Mouse (Mus musculus): Measurements from ENCODE around the gene Wwox. TPM values are rescaled to one million over a fixed set of nuclear protein-coding genes. Genes with fewer than 3 reads are reported as not detected.

Wwox gene
- polyA plus RNA-seq (2015; fragmentation: Nextera tagmentation; extraction: Ambion mirVana), result 12.9 and 15.2 TPM in 2 replicates

- no peaks in the 10 kb centered on the region for H3K9me3 ChIP-seq (replicated peaks; ENCODE audit: control insufficient read depth, low read length)
- peak within 1 kb of the TSS; percentile 77 for H3K4me2 ChIP-seq (ENCODE audit: low read depth, low read length)
- H3K9ac ChIP-seq (ENCODE audit: low read length), result peak within 1 kb of the TSS; percentile 80
- no peaks in the 10 kb centered on the region for H3K27me3 ChIP-seq (ENCODE audit: control insufficient read depth, insufficient read depth, low read length)
- H3K4me1 ChIP-seq (ENCODE audit: control insufficient read depth, insufficient read depth, low read length), result peaks cover 12% of the 10 kb centered on the region
- H3K4me3 ChIP-seq (replicated peaks; ENCODE audit: low read length), result peak within 1 kb of the TSS; percentile 78
- ATAC-seq (ENCODE audit: insufficient read depth, low FRiP score), result peak; percentile 98
- H3K36me3 ChIP-seq (ENCODE audit: control insufficient read depth, insufficient read depth, low read length), result no peaks in the 10 kb centered on the region
- H3K27ac ChIP-seq (ENCODE audit: low read length), result peak within 1 kb of the TSS; percentile 82
- under 1% methylated on average over 54 of the region's 54 CpGs for WGBS
These were observed at the start of gene Wwox for GRCm38 (mm10) chr8:114439334-114440204. Wwox (plus strand) TSS chr8:114439655.

- Histone ChIP-seq H3K27ac (ENCODE audit: low read length) (no peak overlapping the region), H3K36me3 (ENCODE audit: control insufficient read depth, insufficient read depth, low read length) (no peaks in the 10 kb centered on the region), H3K4me3 (replicated peaks; ENCODE audit: low read length) (no peak overlapping the region), H3K9me3 (replicated peaks; ENCODE audit: control insufficient read depth, low read length) (no peaks in the 10 kb centered on the region), H3K4me2 (ENCODE audit: low read depth, low read length) (no peak overlapping the region), H3K9ac (ENCODE audit: low read length) (no peak overlapping the region), H3K27me3 (ENCODE audit: control insufficient read depth, insufficient read depth, low read length) (no peaks in the 10 kb centered on the region), H3K4me1 (ENCODE audit: control insufficient read depth, insufficient read depth, low read length) (no peaks in the 10 kb centered on the region)
- 89% methylated on average over 11 of the region's 13 CpGs for WGBS
- no peak for ATAC-seq (ENCODE audit: insufficient read depth, low FRiP score)
These were observed 48.8 kb upstream of the Wwox start for GRCm38 (mm10) chr8:114390465-114391254.

GRCm38 (mm10) chr8:114398326-114398725 is 41.1 kb upstream of the Wwox start:
- Histone ChIP-seq H3K4me3 (replicated peaks; ENCODE audit: low read length) (no peak overlapping the region), H3K27me3 (ENCODE audit: control insufficient read depth, insufficient read depth, low read length) (no peaks in the 10 kb centered on the region), H3K9me3 (replicated peaks; ENCODE audit: control insufficient read depth, low read length) (no peaks in the 10 kb centered on the region), H3K9ac (ENCODE audit: low read length) (no peak overlapping the region), H3K4me1 (ENCODE audit: control insufficient read depth, insufficient read depth, low read length) (no peaks in the 10 kb centered on the region), H3K4me2 (ENCODE audit: low read depth, low read length) (no peak overlapping the region), H3K27ac (ENCODE audit: low read length) (no peak overlapping the region), H3K36me3 (ENCODE audit: control insufficient read depth, insufficient read depth, low read length) (no peaks in the 10 kb centered on the region)
- ATAC-seq (ENCODE audit: insufficient read depth, low FRiP score), result no peak
- WGBS, result 85% methylated on average over 5 of the region's 5 CpGs

GRCm38 (mm10) chr8:114399273-114399672 is 40.2 kb upstream of the Wwox start:
- Histone ChIP-seq H3K4me2 (ENCODE audit: low read depth, low read length) (no peak overlapping the region), H3K27me3 (ENCODE audit: control insufficient read depth, insufficient read depth, low read length) (no peaks in the 10 kb centered on the region), H3K4me1 (ENCODE audit: control insufficient read depth, insufficient read depth, low read length) (no peaks in the 10 kb centered on the region), H3K36me3 (ENCODE audit: control insufficient read depth, insufficient read depth, low read length) (no peaks in the 10 kb centered on the region), H3K4me3 (replicated peaks; ENCODE audit: low read length) (no peak overlapping the region), H3K9me3 (replicated peaks; ENCODE audit: control insufficient read depth, low read length) (no peaks in the 10 kb centered on the region), H3K27ac (ENCODE audit: low read length) (no peak overlapping the region), H3K9ac (ENCODE audit: low read length) (no peak overlapping the region)
- no peak for ATAC-seq (ENCODE audit: insufficient read depth, low FRiP score)
- 93% methylated on average over 5 of the region's 5 CpGs for WGBS

GRCm38 (mm10) chr8:114401679-114402078 is 37.8 kb upstream of the Wwox start:
- Histone ChIP-seq H3K27me3 (ENCODE audit: control insufficient read depth, insufficient read depth, low read length) (no peaks in the 10 kb centered on the region), H3K4me2 (ENCODE audit: low read depth, low read length) (no peak overlapping the region), H3K4me1 (ENCODE audit: control insufficient read depth, insufficient read depth, low read length) (no peaks in the 10 kb centered on the region), H3K9me3 (replicated peaks; ENCODE audit: control insufficient read depth, low read length) (no peaks in the 10 kb centered on the region), H3K4me3 (replicated peaks; ENCODE audit: low read length) (no peak overlapping the region), H3K36me3 (ENCODE audit: control insufficient read depth, insufficient read depth, low read length) (no peaks in the 10 kb centered on the region), H3K9ac (ENCODE audit: low read length) (no peak overlapping the region), H3K27ac (ENCODE audit: low read length) (no peak overlapping the region)
- 63% methylated on average over 7 of the region's 7 CpGs for WGBS
- ATAC-seq (ENCODE audit: insufficient read depth, low FRiP score), result no peak

- no peak for ATAC-seq (ENCODE audit: insufficient read depth, low FRiP score)
- H3K27ac ChIP-seq (ENCODE audit: low read length), result no peak overlapping the region
- WGBS, result 71% methylated on average over 3 of the region's 3 CpGs
- H3K9ac ChIP-seq (ENCODE audit: low read length), result no peak overlapping the region
- H3K4me3 ChIP-seq (replicated peaks; ENCODE audit: low read length), result no peak overlapping the region
- no peaks in the 10 kb centered on the region for H3K27me3 ChIP-seq (ENCODE audit: control insufficient read depth, insufficient read depth, low read length)
- H3K4me2 ChIP-seq (ENCODE audit: low read depth, low read length), result no peak overlapping the region
- no peaks in the 10 kb centered on the region for H3K36me3 ChIP-seq (ENCODE audit: control insufficient read depth, insufficient read depth, low read length)
- H3K4me1 ChIP-seq (ENCODE audit: control insufficient read depth, insufficient read depth, low read length), result no peaks in the 10 kb centered on the region
- H3K9me3 ChIP-seq (replicated peaks; ENCODE audit: control insufficient read depth, low read length), result no peaks in the 10 kb centered on the region
These were observed 28.0 kb upstream of the Wwox start for GRCm38 (mm10) chr8:114411421-114411820.

GRCm38 (mm10) chr8:114417786-114418185 is 21.7 kb upstream of the Wwox start, which contains the start of gene Clec3a:
Clec3a (plus strand) TSS chr8:114418086.
- ATAC-seq (ENCODE audit: insufficient read depth, low FRiP score), result no peak
- Histone ChIP-seq H3K27me3 (ENCODE audit: control insufficient read depth, insufficient read depth, low read length) (no peaks in the 10 kb centered on the region), H3K9ac (ENCODE audit: low read length) (no peak within 1 kb of the TSS), H3K4me2 (ENCODE audit: low read depth, low read length) (no peak within 1 kb of the TSS), H3K36me3 (ENCODE audit: control insufficient read depth, insufficient read depth, low read length) (no peaks in the 10 kb centered on the region), H3K4me3 (replicated peaks; ENCODE audit: low read length) (no peak within 1 kb of the TSS), H3K27ac (ENCODE audit: low read length) (no peak within 1 kb of the TSS), H3K4me1 (ENCODE audit: control insufficient read depth, insufficient read depth, low read length) (no peaks in the 10 kb centered on the region), H3K9me3 (replicated peaks; ENCODE audit: control insufficient read depth, low read length) (no peaks in the 10 kb centered on the region)
- 64% methylated on average over 8 of the region's 8 CpGs for WGBS

- 77% methylated on average over 5 of the region's 5 CpGs for WGBS
These were observed 21.0 kb upstream of the Wwox start for GRCm38 (mm10) chr8:114418486-114418885.

GRCm38 (mm10) chr8:114418904-114419303 is 20.6 kb upstream of the Wwox start:
- no peaks in the 10 kb centered on the region for H3K4me1 ChIP-seq (ENCODE audit: control insufficient read depth, insufficient read depth, low read length)

More at GRCm38 (mm10) chr8:114418486-114418885, 21.0 kb upstream of the Wwox start:
- Histone ChIP-seq H3K27me3 (ENCODE audit: control insufficient read depth, insufficient read depth, low read length) (no peaks in the 10 kb centered on the region), H3K27ac (ENCODE audit: low read length) (no peak overlapping the region), H3K9ac (ENCODE audit: low read length) (no peak overlapping the region), H3K9me3 (replicated peaks; ENCODE audit: control insufficient read depth, low read length) (no peaks in the 10 kb centered on the region), H3K4me1 (ENCODE audit: control insufficient read depth, insufficient read depth, low read length) (no peaks in the 10 kb centered on the region), H3K4me3 (replicated peaks; ENCODE audit: low read length) (no peak overlapping the region), H3K4me2 (ENCODE audit: low read depth, low read length) (no peak overlapping the region), H3K36me3 (ENCODE audit: control insufficient read depth, insufficient read depth, low read length) (no peaks in the 10 kb centered on the region)
- no peak for ATAC-seq (ENCODE audit: insufficient read depth, low FRiP score)

More at GRCm38 (mm10) chr8:114418904-114419303, 20.6 kb upstream of the Wwox start:
- Histone ChIP-seq H3K4me2 (ENCODE audit: low read depth, low read length) (no peak overlapping the region), H3K9ac (ENCODE audit: low read length) (no peak overlapping the region), H3K27me3 (ENCODE audit: control insufficient read depth, insufficient read depth, low read length) (no peaks in the 10 kb centered on the region), H3K36me3 (ENCODE audit: control insufficient read depth, insufficient read depth, low read length) (no peaks in the 10 kb centered on the region), H3K9me3 (replicated peaks; ENCODE audit: control insufficient read depth, low read length) (no peaks in the 10 kb centered on the region), H3K27ac (ENCODE audit: low read length) (no peak overlapping the region), H3K4me3 (replicated peaks; ENCODE audit: low read length) (no peak overlapping the region)
- 57% methylated on average over 6 of the region's 6 CpGs for WGBS
- no peak for ATAC-seq (ENCODE audit: insufficient read depth, low FRiP score)

Data from stomach, embryonic 16.5 days (tissue).